In genomic region chr12:110674243-110674642, GRCm38 (mm10) we compare ENCODE assay signal across 12 mouse cellular contexts. TPM values are rescaled to one million over a fixed set of nuclear protein-coding genes. Genes with fewer than 3 reads are reported as not detected.
DNase-seq lines count a peak whose midpoint lies in the region; ATAC-seq and TF ChIP-seq lines count a peak whose summit lies in the region.
"Had no signal": no experiment of that assay in that cellular context is flagged by ENCODE, and none has a peak within 500 bp of the region (broad histone marks: within the 10 kb centered on the region; RNA-seq: fewer than 3 reads in every experiment).

No protein-coding gene starts in this region.

- 56% methylated on average over 5 of the region's 5 CpGs for WGBS in intestine, postnatal 0 days
- 57% methylated on average over 5 of the region's 5 CpGs for WGBS in intestine, embryonic 16.5 days
- 52% methylated on average over 5 of the region's 5 CpGs for WGBS in spleen, adult 2 months
- WGBS in stomach, postnatal 0 days = 47% methylated on average over 5 of the region's 5 CpGs

- TF ChIP-seq POLR2A in spleen, adult 2 months (IDR thresholded peaks at IDR 0.05; ENCODE audit: low read depth, low read length) = no peak

- no peaks in the 10 kb centered on the region for H3K27me3 ChIP-seq in intestine, postnatal 0 days (replicated peaks; ENCODE audit: control insufficient read depth, insufficient read depth, low read length)
- no peaks in the 10 kb centered on the region for H3K27me3 ChIP-seq in intestine, embryonic 16.5 days (replicated peaks; ENCODE audit: control insufficient read depth, insufficient read depth, low read length)
- H3K27me3 ChIP-seq in spleen, adult 2 months (ENCODE audit: control insufficient read depth, insufficient read depth, low read length) = no peaks in the 10 kb centered on the region
- no peaks in the 10 kb centered on the region for H3K27me3 ChIP-seq in stomach, postnatal 0 days (ENCODE audit: control insufficient read depth, insufficient read depth, low read length)
- H3K27me3 ChIP-seq: embryonic facial prominence, embryonic 15.5 days; limb, embryonic 13.5 days; neural tube, embryonic 15.5 days had no signal

- no peaks in the 10 kb centered on the region for H3K4me1 ChIP-seq in intestine, postnatal 0 days (replicated peaks; ENCODE audit: control insufficient read depth, insufficient read depth, low read length)
- H3K4me1 ChIP-seq in intestine, embryonic 16.5 days (ENCODE audit: control insufficient read depth, insufficient read depth, low read length) = no peaks in the 10 kb centered on the region
- no peaks in the 10 kb centered on the region for H3K4me1 ChIP-seq in spleen, adult 2 months (ENCODE audit: control insufficient read depth, insufficient read depth, insufficient read length)
- H3K4me1 ChIP-seq in stomach, postnatal 0 days (replicated peaks; ENCODE audit: control insufficient read depth, insufficient read depth) = no peaks in the 10 kb centered on the region
- H3K4me1 ChIP-seq: embryonic facial prominence, embryonic 15.5 days; limb, embryonic 13.5 days; neural tube, embryonic 15.5 days had no signal

- no peak overlapping the region for H3K27ac ChIP-seq in intestine, postnatal 0 days (ENCODE audit: low read depth, low read length)
- no peak overlapping the region for H3K27ac ChIP-seq in intestine, embryonic 16.5 days (ENCODE audit: low read length)
- no peak overlapping the region for H3K27ac ChIP-seq in spleen, adult 2 months (ENCODE audit: insufficient read depth, low read length)
- H3K27ac ChIP-seq in stomach, postnatal 0 days (replicated peaks) = no peak overlapping the region
- H3K27ac ChIP-seq: embryonic facial prominence, embryonic 15.5 days; limb, embryonic 13.5 days; neural tube, embryonic 15.5 days had no signal

- H3K9me3 ChIP-seq in intestine, postnatal 0 days (ENCODE audit: control insufficient read depth) = no peaks in the 10 kb centered on the region
- H3K9me3 ChIP-seq in intestine, embryonic 16.5 days (ENCODE audit: control insufficient read depth, low read length) = no peaks in the 10 kb centered on the region
- no peaks in the 10 kb centered on the region for H3K9me3 ChIP-seq in stomach, postnatal 0 days (ENCODE audit: control insufficient read depth, low read length)
- H3K9me3 ChIP-seq: embryonic facial prominence, embryonic 15.5 days; limb, embryonic 13.5 days; neural tube, embryonic 15.5 days had no signal

- H3K4me2 ChIP-seq in intestine, postnatal 0 days (replicated peaks; ENCODE audit: low read depth) = no peak overlapping the region
- no peak overlapping the region for H3K4me2 ChIP-seq in intestine, embryonic 16.5 days (ENCODE audit: low read depth, low read length)
- H3K4me2 ChIP-seq in stomach, postnatal 0 days (replicated peaks; ENCODE audit: low read depth) = no peak overlapping the region
- H3K4me2 ChIP-seq: embryonic facial prominence, embryonic 15.5 days; limb, embryonic 13.5 days; neural tube, embryonic 15.5 days had no signal

- no peak for ATAC-seq in intestine, postnatal 0 days
- no peak for ATAC-seq in intestine, embryonic 16.5 days
- ATAC-seq in stomach, postnatal 0 days (ENCODE audit: low FRiP score, low TSS enrichment) = no peak

- H3K9ac ChIP-seq in intestine, postnatal 0 days (ENCODE audit: low read depth, low read length) = no peak overlapping the region
- no peak overlapping the region for H3K9ac ChIP-seq in intestine, embryonic 16.5 days (ENCODE audit: low read depth, low read length)
- no peak overlapping the region for H3K9ac ChIP-seq in stomach, postnatal 0 days (ENCODE audit: low read length)
- H3K9ac ChIP-seq: embryonic facial prominence, embryonic 15.5 days; limb, embryonic 13.5 days; neural tube, embryonic 15.5 days had no signal

- peak; percentile 71 for TF ChIP-seq CTCF in intestine, postnatal 0 days (IDR thresholded peaks at IDR 0.05; ENCODE audit: low read depth)
- peak; percentile 13; the same call in 1 of the 2 replicates for TF ChIP-seq CTCF in spleen, adult 2 months (IDR thresholded peaks at IDR 0.05; ENCODE audit: extremely low read depth, insufficient read depth, insufficient read length, insufficient replicate concordance)
- peak; percentile 68 for TF ChIP-seq CTCF in stomach, postnatal 0 days (IDR thresholded peaks at IDR 0.05; ENCODE audit: low read depth)

- no peak overlapping the region for H3K4me3 ChIP-seq in intestine, postnatal 0 days (ENCODE audit: low read depth, low read length)
- no peak overlapping the region for H3K4me3 ChIP-seq in intestine, embryonic 16.5 days (ENCODE audit: low read length)
- no peak overlapping the region for H3K4me3 ChIP-seq in spleen, adult 2 months (ENCODE audit: extremely low read depth, insufficient read depth, insufficient read length)
- H3K4me3 ChIP-seq in stomach, postnatal 0 days (ENCODE audit: low read depth, low read length) = no peak overlapping the region
- H3K4me3 ChIP-seq: embryonic facial prominence, embryonic 15.5 days; limb, embryonic 13.5 days; neural tube, embryonic 15.5 days had no signal

- no peak for DNase-seq in spleen, adult 2 months (ENCODE audit: low read depth in 1 of 2, low spot score in 2 of 2)
- no peak for DNase-seq in spleen, postnatal 36 days (ENCODE audit: low spot score in 2 of 2)
- peak; percentile 67 for DNase-seq in c-Kit-positive CD71-positive TER-119-positive erythroid progenitor cells, embryonic 14.5 days (ENCODE audit: low spot score)
- no peak for DNase-seq in stomach, postnatal 0 days (ENCODE audit: low spot score)
- DNase-seq in cerebellum, adult 11 months = no peak
- DNase-seq in adrenal gland, postnatal 4 days (ENCODE audit: low spot score in 2 of 2) = no peak

- H3K36me3 ChIP-seq in intestine, postnatal 0 days (ENCODE audit: control insufficient read depth, insufficient read depth) = no peaks in the 10 kb centered on the region
- H3K36me3 ChIP-seq in intestine, embryonic 16.5 days (ENCODE audit: control insufficient read depth, insufficient read depth, low read length) = no peaks in the 10 kb centered on the region
- H3K36me3 ChIP-seq in spleen, adult 2 months (ENCODE audit: control insufficient read depth, insufficient read depth, low read length) = no peaks in the 10 kb centered on the region
- H3K36me3 ChIP-seq in stomach, postnatal 0 days (ENCODE audit: control insufficient read depth, insufficient read depth, low read length) = no peaks in the 10 kb centered on the region

- no peak for TF ChIP-seq EP300 in stomach, postnatal 0 days (optimal IDR thresholded peaks at IDR 0.05)

RNA-seq across cellular contexts. Expression of gene 1700001K19Rik, which starts 8.2 kb away (rescaled TPM):
- polyA plus RNA-seq in intestine, postnatal 0 days (2015; fragmentation: Nextera tagmentation; extraction: Ambion mirVana) = not detected in 2 replicates
- not detected in 2 replicates for polyA plus RNA-seq in intestine, embryonic 16.5 days (2015; fragmentation: Nextera tagmentation; extraction: Ambion mirVana)
- not detected in 2 replicates for polyA plus RNA-seq in spleen, adult 2 months (2012; rRNA removed)
- polyA plus RNA-seq in stomach, postnatal 0 days (2015; fragmentation: Nextera tagmentation; extraction: Ambion mirVana) = not detected in 2 replicates
- total RNA-seq in adrenal gland, postnatal 4 days (2021) = not detected
- polyA plus RNA-seq: heart, embryonic 16.5 days; limb, embryonic 13.5 days had no signal

RNA-seq across cellular contexts. Expression of gene Hsp90aa1, which starts 28.3 kb away (rescaled TPM):
- polyA plus RNA-seq in intestine, postnatal 0 days (2015; fragmentation: Nextera tagmentation; extraction: Ambion mirVana) = 269 and 296 TPM in 2 replicates
- 679 and 790 TPM in 2 replicates for polyA plus RNA-seq in intestine, embryonic 16.5 days (2015; fragmentation: Nextera tagmentation; extraction: Ambion mirVana)
- 38.9 and 40.7 TPM in 2 replicates for polyA plus RNA-seq in spleen, adult 2 months (2012; rRNA removed)
- 286 and 326 TPM in 2 replicates for polyA plus RNA-seq in stomach, postnatal 0 days (2015; fragmentation: Nextera tagmentation; extraction: Ambion mirVana)
- total RNA-seq in adrenal gland, postnatal 4 days (2021) = 100 to 1,000 TPM; 258 to 326 TPM

Comparison
In these comparisons a context has a peak if more than half of its experiments do, and no peak if none do; other contexts are left out.
1. CTCF ChIP-seq: peak in every context shown above with its lines; median percentile 71 in intestine, postnatal 0 days; 68 in stomach, postnatal 0 days; 13 in spleen, adult 2 months.